Mouse (Mus musculus) ES-E14 (cell line): ENCODE results near the gene Cyb5d1. TPM values are rescaled to one million over a fixed set of nuclear protein-coding genes. Genes with fewer than 3 reads are reported as not detected.

Experiments used
- DNase-seq: peaks from one replicate; pipeline ENCODE4 v3.0.0-alpha.2; 2013; ENCODE audit warnings: low read depth, low spot score
- H3K27ac ChIP-seq: 2 replicates; pipeline ENCODE4 v1.5.1; 2012; ENCODE audit warnings: low read depth, mild to moderate bottlenecking, low read length, moderate library complexity, mixed read lengths; ENCODE audit not compliant: poor library complexity, insufficient read depth, severe bottlenecking
- H3K36me3 ChIP-seq: 2 replicates; pipeline ENCODE4 v1.6.1; 2012; ENCODE audit warnings: mild to moderate bottlenecking, low read length, moderate library complexity, mixed read lengths; ENCODE audit not compliant: control insufficient read depth, poor library complexity, insufficient read depth, severe bottlenecking
- H3K4me1 ChIP-seq, 2 experiments: fragments of 150-350 bp in 1 of 2; sonication (generic) in 1 of 2; 2 replicates each; pipeline ENCODE4 v1.6.1; 2012; ENCODE audit warnings: low read length in 2 of 2, mild to moderate bottlenecking in 1 of 2, mixed read lengths in 1 of 2; ENCODE audit not compliant: control insufficient read depth in 2 of 2, insufficient read depth in 2 of 2, poor library complexity in 1 of 2
- H3K4me3 ChIP-seq, 2 experiments: fragments of 150-350 bp in 1 of 2; sonication (generic) in 1 of 2; 2 replicates each; pipeline ENCODE4 v1.5.1; 2012; ENCODE audit warnings: low read length in 2 of 2, low read depth in 1 of 2, mild to moderate bottlenecking in 1 of 2, mixed read lengths in 1 of 2; ENCODE audit not compliant: insufficient read depth in 1 of 2, poor library complexity in 1 of 2, severe bottlenecking in 1 of 2
- H3K9ac ChIP-seq: 2 replicates; pipeline ENCODE4 v1.6.1; 2012; ENCODE audit warnings: low read depth, mild to moderate bottlenecking, low read length, mixed read lengths; ENCODE audit not compliant: poor library complexity, insufficient read depth, severe bottlenecking
- H3K9me3 ChIP-seq: fragments of 150-350 bp; sonication (generic); 2 replicates; pipeline ENCODE4 v1.6.1; 2012; ENCODE audit warnings: low read depth, mild to moderate bottlenecking, low read length; ENCODE audit not compliant: control insufficient read depth, insufficient read depth
- CHD2 ChIP-seq: IDR thresholded peaks from 2 replicates; pipeline ENCODE4 v1.6.1; 2014; ENCODE audit warnings: mild to moderate bottlenecking, low read depth, low read length, inconsistent platforms
- HCFC1 ChIP-seq: IDR thresholded peaks from 2 replicates; pipeline ENCODE4 v1.6.1; 2012; ENCODE audit warnings: low read length, inconsistent platforms, borderline replicate concordance; ENCODE audit not compliant: insufficient read depth
- MAFK ChIP-seq: IDR thresholded peaks from 2 replicates; pipeline ENCODE4 v1.6.1; 2014; ENCODE audit warnings: mild to moderate bottlenecking, low read depth, low read length, inconsistent platforms; ENCODE audit not compliant: insufficient read depth
- ZC3H11A ChIP-seq: IDR thresholded peaks from 2 replicates; pipeline ENCODE4 v1.6.1; 2012; ENCODE audit warnings: low read depth, mild to moderate bottlenecking, inconsistent platforms, low read length, borderline replicate concordance
- ZNF384 ChIP-seq: IDR thresholded peaks from 2 replicates; pipeline ENCODE4 v1.6.1; 2012; ENCODE audit warnings: low read depth, low read length, inconsistent platforms
- in situ Hi-C, 2 experiments: fragments of 600-800 bp; cut with MboI; formaldehyde crosslinking; loops; one replicate each; pipeline ENCODE4 v1.15.1; 2025; ENCODE audit warnings: low sequenced_read_pairs in 2 of 2, inconsistent platforms in 1 of 2; ENCODE audit not compliant: unreplicated experiment in 2 of 2
- total RNA-seq: library from RNA; depleted of rRNA; stranded (reverse); fragments of 300-350 nt; gene quantifications from 2 replicates; pipeline ENCODE4 v1.2.3, GENCODE M21; 2012

Gene Cyb5d1
- total RNA-seq, 1 experiment, result 29.0 TPM

DNA sequence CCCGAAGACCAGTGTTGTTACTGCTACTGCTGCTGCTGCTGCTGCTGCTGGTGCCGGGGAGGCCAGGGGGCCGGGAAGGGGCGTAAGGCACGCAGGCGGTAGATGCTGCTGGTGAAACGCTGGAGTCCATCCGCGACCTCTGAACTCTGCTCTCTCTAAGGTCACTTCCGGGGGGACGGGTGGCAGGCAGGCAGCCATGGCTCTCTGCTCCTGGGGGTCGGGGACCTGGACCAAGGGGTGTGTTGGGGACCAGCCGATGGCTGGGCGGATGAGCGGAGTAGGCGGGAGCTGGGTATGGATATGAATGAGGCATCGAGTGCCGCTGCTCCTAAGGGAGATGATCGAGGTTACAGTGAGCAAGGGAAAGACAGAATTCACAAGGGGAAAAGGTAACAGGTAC lies 10.9 kb upstream of the Cyb5d1 start:
- Histone ChIP-seq H3K4me3 (no peak overlapping the region), H3K4me1 (peaks cover 0 to 27% of the 10 kb centered on the region in 2 experiments; a peak in 2 of 4 replicates), H3K9me3 (no peaks in the 10 kb centered on the region), H3K9ac (no peak overlapping the region), H3K36me3 (peaks cover 43% of the 10 kb centered on the region), H3K27ac (no peak overlapping the region)
- in situ Hi-C loops, result no loop called here
- TF ChIP-seq ZNF384 (no peak), HCFC1 (no peak), CHD2 (no peak), ZC3H11A (no peak), MAFK (no peak)
- DNase-seq, result no peak

- Histone ChIP-seq H3K4me3 (no peak overlapping the region), H3K27ac (no peak overlapping the region), H3K9me3 (no peaks in the 10 kb centered on the region), H3K36me3 (peaks cover 48% of the 10 kb centered on the region), H3K4me1 (peaks cover 0 to 27% of the 10 kb centered on the region in 2 experiments; a peak in 2 of 4 replicates), H3K9ac (no peak overlapping the region; the same call in 1 of the 2 replicates)
- no peak for TF ChIP-seq ZC3H11A
- no peak for TF ChIP-seq MAFK
- TF ChIP-seq HCFC1, result no peak
- no peak for TF ChIP-seq CHD2
- no peak for TF ChIP-seq ZNF384
- in situ Hi-C loops, result no loop called here
- no peak for DNase-seq
These were observed 10.2 kb upstream of the Cyb5d1 start for GRCm38 (mm10) chr11:69405397-69406200.

DNA sequence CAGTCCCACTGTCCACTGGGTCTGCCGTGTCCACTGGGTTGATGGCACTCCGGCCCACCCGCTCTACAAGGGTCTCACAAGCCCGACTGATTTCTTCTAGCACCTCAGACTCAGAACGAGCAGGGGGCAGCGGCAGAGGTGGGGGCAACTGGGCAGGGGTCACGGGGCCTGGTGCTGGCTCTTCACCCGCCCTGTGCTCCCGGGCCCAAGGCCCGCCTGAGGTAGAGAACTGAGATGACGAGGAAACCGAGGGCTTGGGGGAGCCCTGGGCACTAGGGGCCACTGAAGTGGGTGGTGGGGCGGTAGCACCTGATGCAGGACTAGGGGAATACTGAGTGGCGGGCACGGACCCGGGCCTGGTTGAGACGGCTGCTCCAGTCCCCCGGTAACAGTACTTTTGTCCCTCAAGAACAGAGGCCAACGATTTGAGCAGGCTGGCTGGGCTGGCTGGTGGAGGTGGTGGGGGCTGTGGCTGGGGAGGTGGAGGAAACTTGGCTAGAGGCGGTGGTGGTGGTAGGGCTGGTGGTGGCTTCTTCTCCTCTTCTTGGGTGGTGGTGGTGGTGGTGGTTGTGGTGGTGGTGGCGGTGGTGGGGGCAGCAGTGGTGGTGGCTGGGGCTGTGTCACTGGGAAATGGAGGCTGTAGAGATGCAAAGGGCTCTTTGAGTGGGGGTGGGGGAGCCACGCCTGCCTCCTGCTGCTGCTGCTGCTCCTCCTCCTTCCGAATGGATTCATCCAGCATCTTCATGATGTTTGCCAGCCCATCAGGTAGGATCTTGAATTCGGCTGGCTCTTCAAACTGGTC lies 9.4 kb upstream of the Cyb5d1 start:
- Histone ChIP-seq H3K4me1 (peaks cover 0 to 27% of the 10 kb centered on the region in 2 experiments; a peak in 2 of 4 replicates), H3K9ac (peak overlapping the region; percentile 34), H3K4me3 (peak overlapping the region; percentile 36 to 38; a peak in 3 of 4 replicates), H3K27ac (no peak overlapping the region), H3K9me3 (no peaks in the 10 kb centered on the region), H3K36me3 (peaks cover 54% of the 10 kb centered on the region)
- DNase-seq, result no peak
- in situ Hi-C loops, result no loop called here
- TF ChIP-seq MAFK, result no peak
- no peak for TF ChIP-seq ZNF384
- TF ChIP-seq ZC3H11A, result no peak
- no peak for TF ChIP-seq HCFC1
- no peak for TF ChIP-seq CHD2

DNA sequence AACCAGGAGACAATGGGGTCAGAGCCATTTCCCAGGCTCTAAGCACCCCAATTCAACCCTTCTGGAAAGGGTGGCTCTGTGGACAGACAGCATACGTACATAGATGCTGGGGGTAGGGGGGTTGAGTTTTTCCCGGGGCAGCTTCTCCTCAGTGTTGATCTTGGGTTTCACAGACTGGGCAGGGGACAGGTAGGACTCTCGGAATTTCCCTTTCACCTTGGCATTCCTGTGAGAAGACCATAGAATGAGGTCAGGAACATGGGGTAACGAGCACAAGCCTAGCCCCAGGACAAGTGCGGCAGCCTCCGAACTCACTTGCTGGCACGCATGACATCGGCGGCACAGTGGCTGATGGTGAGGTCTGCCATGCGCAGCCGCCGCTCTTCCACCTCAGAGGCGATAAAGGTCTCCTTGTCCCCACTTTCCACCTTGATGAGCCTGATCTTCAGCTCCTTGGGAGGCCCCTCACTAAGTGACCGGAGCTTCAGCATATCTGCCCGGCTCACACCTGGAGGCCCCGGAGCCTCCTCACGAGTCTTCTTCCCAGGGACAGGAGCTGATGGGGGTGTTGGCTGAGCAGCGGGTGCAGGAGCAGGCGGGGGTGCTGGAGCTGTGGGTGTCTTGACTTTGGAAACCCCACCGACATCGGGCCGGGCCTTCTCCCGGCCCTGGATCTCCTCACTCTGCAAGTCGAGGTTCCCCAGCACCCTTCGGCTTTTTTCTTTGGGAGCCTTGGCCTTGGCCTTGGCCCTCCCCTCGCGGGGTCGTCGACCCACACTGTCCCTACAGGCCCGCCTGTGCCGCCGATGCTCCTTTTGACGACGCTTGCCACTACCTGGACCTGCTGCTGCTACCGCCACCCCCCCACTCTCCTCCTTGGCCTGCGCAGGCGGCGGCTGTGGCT lies 8.5 kb upstream of the Cyb5d1 start:
- in situ Hi-C loops, result no loop called here
- H3K9ac ChIP-seq, result peak overlapping the region; percentile 34
- H3K27ac ChIP-seq, result no peak overlapping the region
- peaks cover 0 to 27% of the 10 kb centered on the region in 2 experiments; a peak in 2 of 4 replicates for H3K4me1 ChIP-seq
- TF ChIP-seq MAFK, result no peak
- no peak for TF ChIP-seq HCFC1
- TF ChIP-seq CHD2, result no peak
- no peak for TF ChIP-seq ZNF384
- TF ChIP-seq ZC3H11A, result no peak
- H3K9me3 ChIP-seq, result no peaks in the 10 kb centered on the region
- peak overlapping the region; percentile 36 to 38; a peak in 3 of 4 replicates for H3K4me3 ChIP-seq
- DNase-seq, result no peak
- peaks cover 54% of the 10 kb centered on the region for H3K36me3 ChIP-seq
